Mouse (Mus musculus): ENCODE data around the gene Arhgap33.
"Not testable (repeated sequence)": the region's sequence is repeated elsewhere in the genome, so short reads cannot be mapped to it uniquely, and the experiment has no call there.

Gene Arhgap33

DNA sequence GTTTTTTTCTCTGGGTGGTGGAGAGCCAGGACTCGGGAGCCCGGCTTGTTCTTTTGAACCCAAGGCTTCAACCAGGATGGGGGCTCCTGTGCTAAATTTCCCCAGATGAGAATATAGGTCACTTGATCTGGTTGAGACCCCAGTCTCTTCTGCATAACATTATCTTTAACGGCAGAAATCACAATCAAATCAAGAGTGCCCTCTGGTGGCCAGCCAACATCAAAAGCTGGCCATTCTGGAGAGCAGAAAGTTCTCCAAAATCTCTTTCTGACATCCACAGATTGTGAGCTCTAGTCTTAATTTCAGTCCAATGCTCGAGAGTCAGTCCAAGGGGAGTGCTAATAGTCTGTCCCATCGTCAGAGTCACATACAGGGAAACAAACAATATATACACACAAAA is 33.7 kb downstream of the Arhgap33 start:
- DNase-seq (ENCODE audit: extremely low read depth, insufficient read length, low spot score): not testable (repeated sequence)

DNA sequence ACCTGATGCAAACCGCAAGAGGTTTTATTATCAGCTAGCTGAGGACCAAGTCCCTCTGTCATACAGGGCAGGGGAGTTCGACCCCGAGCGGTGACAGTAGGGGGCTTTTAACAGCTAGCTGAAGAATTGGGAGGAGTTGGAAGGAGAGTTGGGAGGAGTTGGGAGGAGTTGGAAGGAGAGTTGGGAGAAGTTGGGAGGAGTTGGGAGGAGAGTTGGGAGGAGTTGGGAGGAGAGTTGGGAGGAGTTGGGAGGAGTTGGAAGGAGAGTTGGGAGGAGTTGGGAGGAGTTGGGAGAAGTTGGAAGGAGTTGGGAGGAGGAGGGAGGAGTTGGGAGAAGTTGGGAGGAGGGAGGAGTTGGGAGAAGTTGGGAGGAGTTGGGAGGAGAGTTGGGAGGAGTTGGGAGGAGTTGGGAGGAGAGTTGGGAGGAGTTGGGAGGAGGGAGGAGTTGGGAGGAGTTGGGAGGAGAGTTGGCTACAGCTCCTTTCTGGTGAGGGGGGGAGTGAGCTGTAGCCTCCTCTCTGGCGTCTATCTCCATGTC is 39.3 kb downstream of the Arhgap33 start:
- DNase-seq (ENCODE audit: extremely low read depth, insufficient read length, low spot score): not testable (repeated sequence)

DNA sequence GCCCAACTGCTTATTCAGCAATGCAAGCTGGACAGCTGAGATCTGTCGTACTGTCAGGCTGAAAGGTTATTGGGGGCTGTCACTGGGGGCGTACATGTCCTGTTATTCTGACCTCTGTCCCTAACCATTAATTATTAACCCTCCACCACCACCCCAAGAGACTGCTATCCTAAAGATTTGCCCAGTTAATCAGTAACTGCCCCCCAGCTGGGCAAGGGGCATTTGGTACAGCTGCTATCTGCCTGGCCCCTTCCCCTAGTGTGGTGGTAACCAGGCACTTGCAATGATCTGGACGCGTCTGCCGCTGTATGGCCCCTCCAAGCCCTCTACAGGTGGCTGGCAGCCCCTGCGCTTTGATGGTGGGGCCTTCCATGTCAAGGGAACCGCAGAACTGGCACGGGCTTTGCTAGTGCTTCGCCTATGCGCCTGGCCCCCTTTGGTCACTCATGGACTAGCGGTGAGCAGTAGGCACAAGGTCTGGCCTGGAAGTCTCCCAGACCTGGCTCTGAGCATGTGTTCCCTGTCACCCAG is 41.4 kb downstream of the Arhgap33 start, which contains the start of gene Prodh2:
Prodh2 (plus strand) TSS at position 222 of the 531 bp plus-strand sequence.
- DNase-seq (ENCODE audit: extremely low read depth, insufficient read length, low spot score): no peak

DNA sequence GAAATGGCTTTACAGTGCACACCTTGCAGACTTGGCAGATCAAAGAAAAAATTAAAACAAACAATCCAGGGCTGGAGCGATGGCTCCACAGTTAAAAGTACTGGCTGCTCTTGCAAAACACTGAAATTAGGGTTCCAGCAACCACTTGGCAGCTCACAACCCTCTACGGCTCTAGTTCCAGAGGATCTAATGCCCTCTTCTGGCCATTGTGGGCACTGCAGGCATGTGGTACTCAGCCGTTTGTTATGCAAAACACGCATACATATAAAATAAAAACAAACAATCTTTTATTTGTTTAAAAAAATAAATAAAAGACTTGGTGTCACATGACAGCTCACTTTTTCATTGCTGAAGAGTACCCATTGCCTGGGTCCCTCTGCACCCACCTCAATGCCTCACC is 42.1 kb downstream of the Arhgap33 start:
- peak; percentile 22 for DNase-seq (ENCODE audit: extremely low read depth, insufficient read length, low spot score)

DNA sequence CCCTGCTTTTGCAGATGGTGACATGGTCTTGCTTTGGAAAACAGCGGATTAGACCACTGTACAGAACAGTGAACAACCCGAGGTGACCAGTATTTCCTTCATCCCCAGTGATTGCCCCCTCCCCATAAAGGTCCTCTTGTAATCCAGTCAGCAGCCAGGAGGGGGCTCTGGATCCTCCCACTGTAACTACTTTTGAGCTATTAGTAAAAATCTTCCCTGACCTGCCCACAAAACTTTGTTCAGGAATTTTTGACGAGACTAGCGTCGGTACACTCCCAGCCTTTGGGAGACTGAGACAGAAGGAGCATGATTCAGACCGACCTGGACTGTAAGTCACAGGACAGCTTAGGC is 43.9 kb downstream of the Arhgap33 start:
- no peak for DNase-seq (ENCODE audit: extremely low read depth, insufficient read length, low spot score)

DNA sequence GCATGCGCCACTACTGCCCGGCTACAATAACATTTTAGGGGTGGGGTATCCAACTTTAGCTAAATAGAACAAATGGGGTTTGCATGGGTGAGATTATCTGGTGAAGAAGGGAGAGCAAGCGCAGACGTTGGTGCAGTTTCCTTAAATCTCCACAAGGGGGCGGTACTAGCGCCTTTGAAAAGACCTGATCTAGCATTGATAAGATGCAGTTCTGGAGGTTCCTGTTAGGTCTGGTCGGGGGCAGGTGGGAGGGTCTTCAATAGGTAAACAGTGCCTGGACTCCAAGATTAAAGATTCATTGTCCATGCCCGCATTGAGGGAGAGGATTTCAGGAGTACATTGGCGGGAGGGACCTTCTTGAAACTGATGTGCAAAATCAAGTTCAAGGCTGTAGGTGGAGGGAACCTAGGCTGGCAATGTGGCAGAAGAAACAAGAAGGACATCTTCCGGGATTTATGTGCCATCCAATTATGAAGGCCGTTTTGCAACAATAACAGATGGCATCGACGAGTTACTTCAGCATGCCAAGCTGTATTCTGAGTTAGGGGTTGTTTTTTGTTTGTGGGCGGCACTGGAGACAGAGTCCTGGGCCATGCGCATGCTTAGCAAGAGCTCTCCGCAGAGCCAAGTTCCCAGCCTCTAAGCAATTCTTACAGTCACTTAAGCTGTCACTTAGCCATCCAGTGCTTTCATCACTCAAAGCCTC is 44.5 kb downstream of the Arhgap33 start:
- no peak for DNase-seq (ENCODE audit: extremely low read depth, insufficient read length, low spot score)

DNA sequence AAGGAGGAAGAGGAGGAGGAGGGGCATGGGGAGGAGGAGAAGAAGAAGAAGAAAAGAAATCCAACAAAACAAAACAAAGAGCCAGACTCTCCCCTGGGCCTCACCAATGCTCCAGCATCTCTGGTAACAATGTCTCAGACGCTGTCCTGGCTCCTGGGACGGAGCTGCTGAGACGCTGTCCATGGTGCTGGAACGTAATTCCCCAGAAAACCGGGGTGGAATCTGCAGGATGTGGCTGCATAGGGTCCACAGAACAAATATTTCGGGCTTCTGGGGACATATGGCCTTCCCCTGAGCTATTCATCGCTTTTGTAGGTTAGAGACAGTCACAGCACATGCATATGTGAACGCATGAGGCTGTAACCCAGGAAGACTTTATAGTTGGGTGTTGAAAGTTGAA is 50.6 kb downstream of the Arhgap33 start:
- DNase-seq (ENCODE audit: extremely low read depth, insufficient read length, low spot score): no peak

DNA sequence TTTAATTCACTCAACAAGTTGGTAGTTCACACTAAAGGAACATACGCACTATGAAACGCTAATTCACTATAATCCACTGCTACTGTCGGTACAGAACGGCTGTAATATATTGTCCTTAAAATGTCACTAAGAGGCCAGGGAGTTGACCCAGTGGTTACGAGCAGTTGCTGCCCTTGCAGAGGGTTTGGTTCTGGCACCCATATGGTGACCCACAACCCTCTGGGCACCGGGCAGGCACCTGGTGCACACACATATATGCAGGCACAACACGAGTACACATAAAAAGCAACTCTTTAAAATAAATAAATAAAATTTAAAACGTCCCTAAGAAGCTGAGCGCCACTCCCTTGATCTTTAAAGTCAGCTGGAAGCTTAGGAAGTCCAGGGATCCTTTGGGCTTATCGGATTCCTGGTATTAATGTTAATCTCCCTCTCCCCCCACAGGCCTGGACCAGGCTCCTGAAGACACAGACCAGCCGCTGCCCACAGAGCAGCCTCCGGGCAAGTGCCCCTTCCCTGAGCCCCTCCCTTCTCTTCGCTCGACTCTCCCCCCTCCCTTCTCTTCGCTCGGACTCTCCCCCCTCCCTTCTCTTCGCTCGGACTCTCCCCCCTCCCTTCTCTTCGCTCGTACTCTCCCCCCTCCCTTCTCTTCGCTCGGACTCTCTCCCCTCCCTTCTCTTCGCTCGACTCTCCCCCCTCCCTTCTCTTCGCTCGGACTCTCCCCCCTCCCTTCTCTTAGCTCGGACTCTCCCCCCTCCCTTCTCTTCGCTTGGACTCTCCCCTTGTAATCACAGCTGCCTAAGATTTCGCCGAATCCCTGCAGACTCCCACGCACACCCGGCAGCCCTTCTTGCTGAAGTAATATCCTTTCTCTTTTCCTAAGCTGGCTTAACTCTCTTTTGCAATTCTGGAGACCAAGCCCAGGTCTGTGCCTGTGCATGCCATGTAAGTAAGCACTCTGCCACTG is 57.2 kb downstream of the Arhgap33 start:
- no peak for DNase-seq (ENCODE audit: extremely low read depth, insufficient read length, low spot score)

DNA sequence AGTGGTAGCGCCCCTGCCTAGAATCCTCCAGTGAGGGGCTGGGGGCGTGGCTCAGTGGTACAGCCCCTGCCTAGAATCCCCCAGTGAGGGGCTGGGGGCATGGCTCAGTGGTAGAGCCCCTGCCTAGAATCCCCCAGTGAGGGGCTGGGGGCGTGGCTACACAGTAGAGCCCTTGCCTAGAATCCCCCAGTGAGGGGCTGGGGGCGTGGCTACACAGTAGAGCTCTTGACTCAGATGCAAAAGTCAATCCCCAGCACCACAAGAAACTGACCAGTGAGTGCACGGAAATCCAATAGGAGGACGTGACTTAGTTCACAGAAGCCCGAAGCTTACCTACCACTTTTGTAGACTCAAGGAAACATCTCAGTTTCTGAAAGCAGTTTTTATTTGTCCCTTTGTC is 58.7 kb downstream of the Arhgap33 start:
- DNase-seq (ENCODE audit: extremely low read depth, insufficient read length, low spot score): not testable (repeated sequence)

DNA sequence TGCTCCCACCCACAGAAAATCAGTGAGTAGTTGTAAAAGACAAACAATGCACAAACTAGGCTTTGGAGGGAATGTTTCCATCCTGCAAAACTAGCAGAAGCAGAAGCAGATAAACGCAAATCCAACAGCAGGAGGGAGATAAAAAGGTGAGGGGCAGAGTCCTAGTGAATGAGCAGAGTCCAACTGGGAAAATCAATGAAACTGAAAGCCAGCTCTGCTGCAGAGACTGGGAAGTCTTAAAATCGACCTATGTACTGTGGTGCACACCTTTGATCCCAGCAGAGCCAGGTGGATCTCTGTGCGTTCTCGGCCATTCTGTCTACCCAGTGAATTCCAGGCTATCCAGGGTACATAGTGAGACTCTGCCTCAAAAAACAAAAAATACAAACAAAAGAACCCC is 59.9 kb downstream of the Arhgap33 start:
- no peak for DNase-seq (ENCODE audit: extremely low read depth, insufficient read length, low spot score)

DNA sequence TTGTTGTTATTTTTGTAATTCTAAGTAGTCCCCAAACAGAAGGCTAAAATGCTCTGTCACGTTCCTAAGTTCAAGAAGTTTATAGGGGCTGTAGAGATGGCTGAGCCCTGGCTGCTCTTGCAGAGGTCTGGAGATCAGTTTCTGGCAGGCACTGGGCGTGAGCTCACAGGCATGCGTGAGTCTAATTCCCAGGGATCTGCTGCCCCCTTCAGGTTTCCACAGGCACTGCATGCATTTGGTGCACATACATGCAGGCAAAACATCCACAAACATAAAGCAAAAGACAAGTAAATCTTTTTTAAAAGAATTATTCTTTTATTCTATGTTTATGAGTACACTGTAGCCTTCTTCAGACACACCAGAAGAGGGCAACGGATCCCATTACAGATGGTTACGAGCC is 62.4 kb downstream of the Arhgap33 start:
- DNase-seq (ENCODE audit: extremely low read depth, insufficient read length, low spot score): no peak

All from 3134 (cell line).